ENCODE assay signal across 20 mouse cellular contexts in genomic region chr11:4305090-4305489, GRCm38 (mm10). TPM values are rescaled to one million over a fixed set of nuclear protein-coding genes. Genes with fewer than 3 reads are reported as not detected.
"Had no signal": no experiment of that assay in that cellular context is flagged by ENCODE, and none has a peak within 500 bp of the region (broad histone marks: within the 10 kb centered on the region; RNA-seq: fewer than 3 reads in every experiment).

No protein-coding gene starts in this region.

- H3K36me3 ChIP-seq: lung, embryonic 15.5 days; midbrain, embryonic 13.5 days; midbrain, embryonic 15.5 days; neural tube, embryonic 12.5 days had no signal

- H3K9ac ChIP-seq: liver, postnatal 0 days; lung, embryonic 15.5 days; midbrain, embryonic 13.5 days; midbrain, embryonic 15.5 days; neural tube, embryonic 12.5 days had no signal

- H3K27ac ChIP-seq: lung, embryonic 15.5 days; macrophage; midbrain, embryonic 13.5 days; midbrain, embryonic 15.5 days; neural tube, embryonic 12.5 days had no signal

- H3K4me3 ChIP-seq: lung, embryonic 15.5 days; megakaryocyte, embryonic 14.5 days; midbrain, embryonic 13.5 days; midbrain, embryonic 15.5 days; neural tube, embryonic 12.5 days had no signal

- H3K4me1 ChIP-seq: neural tube, embryonic 12.5 days had no signal

- H3K27me3 ChIP-seq: lung, embryonic 15.5 days; midbrain, embryonic 15.5 days; neural tube, embryonic 12.5 days had no signal

- DNase-seq: liver, postnatal 0 days; lung, adult 2 months; lung, postnatal 14 days; lung, postnatal 36 days; right cerebral cortex, adult 18-20 months; right cerebral cortex, postnatal 25 days; right cerebral cortex, postnatal 4 days; spleen, adult 18-20 months; thymus, adult 18-20 months; thymus, postnatal 14 days; thymus, postnatal 36 days had no signal

- H3K9me3 ChIP-seq: lung, embryonic 15.5 days; megakaryocyte, embryonic 14.5 days; midbrain, embryonic 13.5 days; midbrain, embryonic 15.5 days; neural tube, embryonic 12.5 days had no signal

RNA-seq across cellular contexts. Expression of gene Lif, which starts 47.7 kb away (rescaled TPM):
- polyA plus RNA-seq: liver, postnatal 0 days; midbrain, embryonic 11.5 days; midbrain, embryonic 15.5 days; midbrain, postnatal 0 days; neural tube, embryonic 12.5 days; neural tube, embryonic 14.5 days had no signal
